Mouse (Mus musculus) ES-Bruce4 (cell line): ENCODE measurements around the gene Pappa. TPM values are rescaled to one million over a fixed set of nuclear protein-coding genes. Genes with fewer than 3 reads are reported as not detected.

Source experiments
- H3K27ac ChIP-seq: 2 replicates; pipeline ENCODE4 v1.5.1; 2012; ENCODE audit warnings: low read length, inconsistent platforms; ENCODE audit not compliant: insufficient read depth
- H3K27me3 ChIP-seq: 2 replicates; pipeline ENCODE4 v1.6.1; 2012; ENCODE audit warnings: mild to moderate bottlenecking, low read length, inconsistent platforms; ENCODE audit not compliant: control insufficient read depth, poor library complexity, insufficient read depth, severe bottlenecking
- H3K36me3 ChIP-seq: 2 replicates; pipeline ENCODE4 v1.6.1; 2012; ENCODE audit warnings: inconsistent platforms, mild to moderate bottlenecking, low read length, moderate library complexity; ENCODE audit not compliant: control insufficient read depth, poor library complexity, insufficient read depth, severe bottlenecking
- H3K4me1 ChIP-seq: one replicate; pipeline ENCODE4 v1.8.1; 2011; ENCODE audit warnings: low read length; ENCODE audit not compliant: control insufficient read depth, insufficient read depth
- H3K4me3 ChIP-seq: 2 replicates; pipeline ENCODE4 v1.5.1; 2011; ENCODE audit warnings: low read depth, mild to moderate bottlenecking, low read length
- H3K9ac ChIP-seq: 2 replicates; pipeline ENCODE4 v1.6.1; 2012; ENCODE audit warnings: low read depth, mild to moderate bottlenecking, inconsistent platforms; ENCODE audit not compliant: poor library complexity, severe bottlenecking
- H3K9me3 ChIP-seq: replicated peaks from 2 replicates; pipeline ENCODE4 v1.6.1; 2012; ENCODE audit warnings: mild to moderate bottlenecking, low read length, inconsistent platforms; ENCODE audit not compliant: control insufficient read depth, poor library complexity, insufficient read depth, severe bottlenecking
- CTCF ChIP-seq: IDR thresholded peaks from one replicate; pipeline ENCODE4 v1.8.1; 2011; ENCODE audit warnings: low read depth, low read length
- EP300 ChIP-seq: IDR thresholded peaks from 2 replicates; pipeline ENCODE4 v1.6.1; 2011; ENCODE audit warnings: low read depth, low read length; ENCODE audit not compliant: insufficient read depth
- POLR2A ChIP-seq: IDR thresholded peaks from one replicate; pipeline ENCODE4 v1.8.1; 2011; ENCODE audit warnings: low read length; ENCODE audit not compliant: insufficient read depth
- polyA plus RNA-seq: library from polyadenylated mRNA; stranded (reverse); fragments of >200 nt; gene quantifications from 2 replicates; pipeline ENCODE4 v1.2.4, GENCODE M21; 2011; ENCODE audit warnings: low read depth; ENCODE audit not compliant: missing spikeins, insufficient read depth, insufficient read length

Pappa gene
- polyA plus RNA-seq, 1 experiment, result 1.1 TPM

DNA sequence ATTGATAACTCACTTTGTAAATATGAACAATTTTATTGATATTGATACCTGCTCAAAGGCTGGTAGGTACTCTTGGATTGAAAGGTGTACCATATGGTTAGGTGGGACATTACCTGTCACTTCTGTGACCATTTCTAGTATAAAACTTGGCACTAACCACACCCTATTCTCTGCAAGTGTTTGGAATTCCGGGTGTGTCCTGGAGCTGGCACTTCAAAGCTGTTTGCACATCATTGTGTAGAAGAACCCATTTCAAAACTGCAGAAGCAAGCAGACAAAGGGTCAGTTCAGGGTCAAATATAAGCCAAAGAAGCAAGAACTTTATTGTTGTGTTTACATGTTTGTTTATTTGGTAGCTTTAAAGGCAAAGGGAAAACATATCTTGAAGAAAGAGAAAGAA is 171.8 kb downstream of the Pappa start:
- H3K4me1 ChIP-seq, result no peaks in the 10 kb centered on the region
- H3K27me3 ChIP-seq, result no peaks in the 10 kb centered on the region; the same call in 1 of the 2 replicates
- TF ChIP-seq POLR2A (no peak), CTCF (no peak), EP300 (no peak)
- H3K9ac ChIP-seq, result no peak overlapping the region
- H3K9me3 ChIP-seq, result no peaks in the 10 kb centered on the region
- no peak overlapping the region for H3K27ac ChIP-seq
- no peaks in the 10 kb centered on the region for H3K36me3 ChIP-seq
- H3K4me3 ChIP-seq, result no peak overlapping the region

DNA sequence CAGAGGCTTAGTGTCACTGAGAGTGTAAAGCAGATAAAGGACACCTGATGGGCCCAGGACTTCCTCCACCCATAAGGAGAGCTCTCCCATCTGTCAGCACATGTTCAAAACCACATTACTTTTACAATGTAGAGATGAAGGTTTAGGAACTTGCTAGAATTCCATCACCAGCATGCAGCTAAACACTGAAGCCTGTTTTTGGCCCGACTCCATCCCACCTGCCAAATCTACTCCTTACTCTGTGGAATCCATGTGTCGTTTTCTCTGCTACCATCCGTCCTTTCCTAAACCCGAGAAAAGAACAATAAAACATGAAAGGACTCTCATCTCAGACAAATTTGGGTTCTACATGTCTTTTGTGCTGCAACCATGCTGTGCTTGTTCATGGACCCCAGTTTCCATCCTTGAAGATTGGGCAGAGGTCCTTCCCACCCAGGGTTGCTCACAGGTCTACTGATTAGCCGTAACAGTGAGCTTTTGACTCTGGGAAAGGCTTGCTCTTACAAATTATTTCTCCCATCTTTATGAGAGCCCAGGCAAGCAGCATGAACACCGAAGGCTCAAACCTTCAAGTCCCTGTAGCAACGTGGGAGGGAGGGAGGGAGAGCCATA is 172.5 kb downstream of the Pappa start:
- Histone ChIP-seq H3K9ac (no peak overlapping the region), H3K4me1 (no peaks in the 10 kb centered on the region), H3K9me3 (no peaks in the 10 kb centered on the region), H3K36me3 (no peaks in the 10 kb centered on the region), H3K27ac (no peak overlapping the region), H3K4me3 (no peak overlapping the region), H3K27me3 (no peaks in the 10 kb centered on the region; the same call in 1 of the 2 replicates)
- TF ChIP-seq EP300, result no peak
- TF ChIP-seq POLR2A, result no peak
- no peak for TF ChIP-seq CTCF

DNA sequence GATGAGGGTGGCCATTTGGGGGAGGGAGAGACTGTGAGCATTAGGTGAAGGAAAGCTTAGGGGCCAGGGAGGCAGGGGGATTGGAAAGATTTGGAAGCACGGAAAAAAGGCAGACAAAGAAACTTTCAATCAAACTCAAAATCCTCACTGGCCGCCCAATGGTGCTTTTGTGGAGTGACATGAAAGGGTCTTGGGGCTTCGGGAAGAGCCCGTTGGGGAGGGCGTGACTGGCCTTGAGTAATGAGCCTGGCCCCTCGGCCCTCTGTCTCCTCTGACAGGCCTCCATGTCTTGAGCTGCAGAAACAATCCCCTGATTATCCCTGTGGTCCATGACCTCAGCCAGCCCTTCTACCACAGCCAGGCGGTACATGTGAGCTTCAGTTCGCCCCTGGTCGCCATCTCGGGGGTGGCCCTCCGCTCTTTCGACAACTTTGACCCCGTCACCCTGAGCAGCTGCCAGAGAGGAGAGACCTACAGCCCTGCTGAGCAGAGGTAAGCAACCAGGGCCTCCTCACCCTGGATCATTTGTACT is 173.1 kb downstream of the Pappa start:
- no peaks in the 10 kb centered on the region; the same call in 1 of the 2 replicates for H3K27me3 ChIP-seq
- no peaks in the 10 kb centered on the region for H3K4me1 ChIP-seq
- H3K4me3 ChIP-seq, result no peak overlapping the region
- no peaks in the 10 kb centered on the region for H3K36me3 ChIP-seq
- H3K27ac ChIP-seq, result no peak overlapping the region
- TF ChIP-seq POLR2A, result no peak
- no peak for TF ChIP-seq CTCF
- no peak for TF ChIP-seq EP300
- H3K9me3 ChIP-seq, result no peaks in the 10 kb centered on the region
- H3K9ac ChIP-seq, result no peak overlapping the region

DNA sequence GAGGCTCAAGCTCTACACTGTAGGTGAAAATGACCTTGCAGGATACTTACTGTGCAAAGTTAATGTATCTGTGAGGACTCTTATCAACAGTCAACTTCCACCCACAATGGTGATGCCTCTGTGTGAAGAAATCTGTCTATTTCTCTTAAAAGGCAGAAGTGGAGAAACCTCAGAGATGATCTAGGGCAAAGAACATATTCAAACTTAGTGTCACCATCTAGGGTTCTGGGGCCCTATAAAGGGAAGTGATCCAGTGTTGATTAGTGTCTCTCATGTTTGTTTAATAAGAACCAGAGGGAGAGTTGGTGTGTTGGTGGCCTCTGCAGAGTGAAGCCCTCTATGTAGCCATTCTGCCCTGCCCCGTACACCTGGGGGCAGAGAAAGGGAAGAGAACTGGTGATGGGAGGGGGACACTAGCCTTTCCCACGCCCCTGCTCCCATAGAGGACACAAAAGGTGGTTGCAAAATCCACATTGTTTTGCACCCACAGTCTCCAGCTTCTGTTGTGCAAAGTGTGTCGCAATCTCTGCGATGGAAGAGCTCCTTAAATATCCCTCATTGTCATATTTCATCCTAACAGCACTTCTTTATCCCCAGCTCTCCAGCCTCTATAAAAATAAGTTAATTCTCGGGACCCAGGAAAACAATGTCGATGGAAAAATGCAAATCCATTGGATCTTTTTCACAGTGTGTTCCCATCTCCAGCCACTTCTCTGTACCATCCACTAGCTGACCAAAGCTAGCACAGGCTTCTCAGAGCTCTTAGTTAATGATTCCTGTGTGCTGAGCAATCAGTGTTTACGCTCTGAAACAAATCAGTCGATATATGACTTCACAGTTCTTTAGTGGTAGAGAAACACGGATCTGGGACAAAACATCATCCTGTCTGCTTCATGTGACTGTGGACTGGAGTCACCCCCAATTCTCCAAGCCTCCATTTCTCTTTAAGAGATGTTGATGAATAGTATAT is 174.5 kb downstream of the Pappa start:
- Histone ChIP-seq H3K27me3 (no peaks in the 10 kb centered on the region; the same call in 1 of the 2 replicates), H3K27ac (no peak overlapping the region), H3K9me3 (no peaks in the 10 kb centered on the region), H3K4me1 (no peaks in the 10 kb centered on the region), H3K4me3 (no peak overlapping the region), H3K36me3 (no peaks in the 10 kb centered on the region), H3K9ac (no peak overlapping the region)
- no peak for TF ChIP-seq EP300
- TF ChIP-seq POLR2A, result no peak
- TF ChIP-seq CTCF, result no peak

DNA sequence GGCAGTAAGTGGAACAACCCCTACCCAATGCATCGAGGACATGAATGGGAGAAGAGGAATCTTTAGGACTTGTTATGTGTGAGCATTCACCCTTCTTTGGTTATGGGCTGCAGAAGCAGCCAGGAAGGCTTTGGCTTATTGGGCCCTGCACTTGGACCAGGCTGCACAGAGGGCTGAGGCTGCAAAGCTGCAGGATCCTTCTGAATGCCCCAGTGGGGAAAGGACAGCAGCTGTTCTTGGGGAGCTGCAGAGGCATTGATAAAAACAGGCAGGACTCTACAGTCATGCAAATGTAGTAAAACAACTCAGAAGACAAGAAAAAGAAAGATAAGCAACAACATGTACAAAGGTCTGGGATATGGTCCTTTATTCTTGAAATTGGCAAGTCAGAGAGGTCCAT is 175.4 kb downstream of the Pappa start:
- Histone ChIP-seq H3K9me3 (no peaks in the 10 kb centered on the region), H3K9ac (no peak overlapping the region), H3K4me3 (no peak overlapping the region), H3K27ac (no peak overlapping the region), H3K27me3 (no peaks in the 10 kb centered on the region; the same call in 1 of the 2 replicates), H3K4me1 (no peaks in the 10 kb centered on the region), H3K36me3 (no peaks in the 10 kb centered on the region)
- no peak for TF ChIP-seq EP300
- TF ChIP-seq POLR2A, result no peak
- TF ChIP-seq CTCF, result no peak
